Mouse (Mus musculus) leukemia stem cell, adult 10-12 weeks (primary cell): ENCODE data around the gene Wfdc6a. TPM values are rescaled to one million over a fixed set of nuclear protein-coding genes. Genes with fewer than 3 reads are reported as not detected.

Source experiments
- polyA plus RNA-seq: library from polyadenylated mRNA; stranded (reverse); fragments of >175 nt; gene quantifications from 2 replicates; pipeline ENCODE4 v1.2.3, GENCODE M21; 2012; ENCODE audit warnings: low replicate concordance

Wfdc6a gene
- polyA plus RNA-seq = not detected in 2 replicates

DNA sequence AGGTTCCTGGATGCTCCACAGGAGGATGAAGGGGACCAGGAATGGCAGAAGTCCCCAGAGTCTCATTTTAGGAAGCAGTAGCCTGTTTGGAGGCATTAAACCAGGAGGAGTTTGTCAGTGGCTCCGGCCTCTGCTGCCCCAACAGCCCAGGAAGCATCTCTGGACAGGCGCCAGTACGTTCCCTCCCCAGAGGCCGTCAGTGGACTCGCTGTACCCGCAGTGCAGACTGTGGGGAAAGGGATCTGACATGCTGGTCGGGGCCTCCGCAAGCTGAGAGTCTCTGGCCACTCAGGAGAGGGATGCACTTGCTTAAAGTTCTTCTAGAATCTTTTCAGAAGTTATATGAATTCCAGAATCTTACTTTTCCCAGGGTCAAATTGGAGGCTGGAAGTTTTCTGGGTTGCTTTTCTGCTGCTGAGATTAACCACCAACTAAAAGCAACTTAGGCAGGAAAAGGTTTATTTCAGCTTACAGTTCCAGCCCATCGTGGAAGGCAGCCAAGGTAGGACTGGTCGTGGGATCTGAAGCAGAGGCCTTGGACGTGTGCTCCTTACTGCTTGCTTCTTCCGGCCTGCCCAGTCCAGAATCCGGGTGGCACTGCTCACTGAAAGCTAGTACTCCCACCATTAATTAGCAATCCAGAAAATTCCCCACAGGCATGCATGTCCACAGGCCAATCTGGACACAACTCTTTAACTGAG is at the start of gene Wfdc6a:
Gene Wfdc6a, minus strand, starts transcription at position 423 of the 701 bp plus-strand sequence.

DNA sequence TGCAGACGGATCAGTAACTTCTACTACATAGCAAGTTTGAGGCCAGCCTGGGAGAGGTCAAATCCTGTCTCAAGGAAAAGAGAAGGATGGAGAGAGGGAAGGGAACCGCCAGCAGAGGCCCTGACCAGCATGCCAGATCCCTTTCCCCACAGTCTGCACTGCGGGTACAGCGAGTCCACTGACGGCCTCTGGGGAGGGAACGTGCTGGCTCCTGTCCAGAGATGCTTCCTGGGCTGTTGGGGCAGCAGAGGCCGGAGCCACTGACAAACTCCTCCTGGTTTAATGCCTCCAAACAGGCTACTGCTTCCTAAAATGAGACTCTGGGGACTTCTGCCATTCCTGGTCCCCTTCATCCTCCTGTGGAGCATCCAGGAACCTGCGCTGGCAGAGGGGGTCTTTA is 28.2 kb upstream of the Wfdc6a start, which contains the start of the genes Wfdc6b and Wfdc8:
Gene Wfdc6b, plus strand, starts transcription at position 52 of the 400 bp plus-strand sequence.
Gene Wfdc8, minus strand, starts transcription at position 156 of the 400 bp plus-strand sequence.

DNA sequence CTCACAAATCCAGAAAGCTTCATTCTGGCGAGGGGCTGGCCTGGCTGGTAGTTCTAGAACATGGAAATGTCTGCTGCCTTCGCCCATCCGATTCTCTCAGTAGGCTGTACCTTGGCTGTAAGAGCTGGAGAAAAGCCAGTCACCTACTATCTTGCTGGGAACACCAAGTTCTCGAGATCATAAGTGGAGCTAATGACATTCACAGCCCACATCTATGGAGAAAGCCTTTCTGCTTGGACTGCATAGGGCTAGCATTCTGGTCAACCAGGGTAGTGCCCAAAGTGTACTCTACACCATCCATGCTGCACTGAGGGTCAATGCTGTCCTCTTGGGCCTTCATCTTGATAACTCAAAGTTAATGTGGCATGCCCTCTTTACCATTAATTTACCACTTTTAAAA is 8.2 kb upstream of the Wfdc6a start, which contains the start of gene Eppin:
Gene Eppin, minus strand, starts transcription at position 101 of the 400 bp plus-strand sequence.

DNA sequence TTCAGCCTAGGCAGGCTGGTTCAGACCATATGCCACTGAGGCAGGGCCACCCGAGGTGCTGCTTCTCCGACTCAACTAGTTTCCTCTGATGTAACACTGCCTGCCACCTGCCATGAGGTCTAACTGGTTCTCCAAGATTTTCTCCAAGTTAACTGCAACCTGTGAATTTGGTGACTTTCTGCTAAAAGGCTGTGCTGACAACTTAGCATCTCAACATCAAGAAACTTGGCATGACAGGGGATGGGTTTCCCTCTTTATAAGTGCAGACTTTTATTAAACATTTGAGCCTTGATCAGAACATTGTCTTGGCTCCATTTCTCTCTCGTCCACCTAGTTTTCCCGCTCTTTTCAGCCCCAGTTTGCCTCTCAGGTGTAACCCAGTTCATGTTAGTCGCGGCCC is 11.9 kb downstream of the Wfdc6a start, which contains the start of gene Spint3:
Gene Spint3, minus strand, starts transcription at position 101 of the 400 bp plus-strand sequence.

GRCm38 (mm10) chr2:164562391-164563188 is 22.7 kb downstream of the Wfdc6a start, which contains the start of gene Wfdc2:
Wfdc2 (plus strand) TSS chr2:164562413.

Other genes starting within 250 kb of the Wfdc6a start
- 5.2 and 16.4 TPM in 2 replicates for gene Slpi, start 196.4 kb downstream of the Wfdc6a start, polyA plus RNA-seq
- 0.09 and 0.25 TPM in 2 replicates for gene Rbpjl, start 182.3 kb downstream of the Wfdc6a start, polyA plus RNA-seq
- 0.07 TPM in 1 of 2 replicates, not detected in the other for gene Matn4, start 180.3 kb downstream of the Wfdc6a start, polyA plus RNA-seq
- 1.4 and 10.9 TPM in 2 replicates for gene Sdc4, start 141.6 kb downstream of the Wfdc6a start, polyA plus RNA-seq
- 222 and 239 TPM in 2 replicates for gene Sys1, start 128.5 kb downstream of the Wfdc6a start, polyA plus RNA-seq
- gene Gm20458, start 124.5 kb downstream of the Wfdc6a start, polyA plus RNA-seq = 0.17 and 0.94 TPM in 2 replicates
- gene Trp53tg5, start 111.7 kb downstream of the Wfdc6a start, polyA plus RNA-seq = not detected in 2 replicates
- gene Dbndd2, start 99.3 kb downstream of the Wfdc6a start, polyA plus RNA-seq = 15.3 and 25.0 TPM in 2 replicates
- gene Pigt, start 87.9 kb downstream of the Wfdc6a start, polyA plus RNA-seq = 173 and 257 TPM in 2 replicates
- gene Wfdc2, start 23.0 kb downstream of the Wfdc6a start, polyA plus RNA-seq = not detected in 2 replicates
- not detected in 2 replicates for gene Spint3, start 12.0 kb downstream of the Wfdc6a start, polyA plus RNA-seq
- not detected in 2 replicates for gene Eppin, start 8.1 kb upstream of the Wfdc6a start, polyA plus RNA-seq
- gene Wfdc6b, start 28.1 kb upstream of the Wfdc6a start, polyA plus RNA-seq = not detected in 2 replicates
- not detected in 2 replicates for gene Wfdc8, start 28.2 kb upstream of the Wfdc6a start, polyA plus RNA-seq
- not detected in 2 replicates for gene Wfdc16, start 53.3 kb upstream of the Wfdc6a start, polyA plus RNA-seq
- not detected in 2 replicates for gene Wfdc10, start 70.6 kb upstream of the Wfdc6a start, polyA plus RNA-seq
- gene Wfdc9, start 71.1 kb upstream of the Wfdc6a start, polyA plus RNA-seq = not detected in 2 replicates
- gene Wfdc11, start 88.6 kb upstream of the Wfdc6a start, polyA plus RNA-seq = not detected in 2 replicates
- gene Wfdc13, start 99.7 kb upstream of the Wfdc6a start, polyA plus RNA-seq = not detected in 2 replicates
- gene Spint4, start 113.1 kb upstream of the Wfdc6a start, polyA plus RNA-seq = not detected in 2 replicates
- not detected in 2 replicates for gene Spint5, start 129.9 kb upstream of the Wfdc6a start, polyA plus RNA-seq
- gene Wfdc3, start 160.5 kb upstream of the Wfdc6a start, polyA plus RNA-seq = 0.14 TPM in 1 of 2 replicates, not detected in the other
- 30.4 and 109 TPM in 2 replicates for gene Dnttip1, start 160.5 kb upstream of the Wfdc6a start, polyA plus RNA-seq
- gene Ube2c, start 184.5 kb upstream of the Wfdc6a start, polyA plus RNA-seq = 143 and 160 TPM in 2 replicates
- not detected in 2 replicates for gene Tnnc2, start 194.5 kb upstream of the Wfdc6a start, polyA plus RNA-seq
- gene Snx21, start 200.4 kb upstream of the Wfdc6a start, polyA plus RNA-seq = 3.9 and 10.1 TPM in 2 replicates
- gene Acot8, start 219.4 kb upstream of the Wfdc6a start, polyA plus RNA-seq = 13.5 and 59.4 TPM in 2 replicates
- gene Zswim3, start 219.7 kb upstream of the Wfdc6a start, polyA plus RNA-seq = 0.55 and 2.0 TPM in 2 replicates
- gene Zswim1, start 237.2 kb upstream of the Wfdc6a start, polyA plus RNA-seq = 15.5 and 30.3 TPM in 2 replicates
- gene Spata25, start 243.1 kb upstream of the Wfdc6a start, polyA plus RNA-seq = not detected in 2 replicates
- gene Ctsa, start 247.4 kb upstream of the Wfdc6a start, polyA plus RNA-seq = 21.4 and 125 TPM in 2 replicates
- 2.3 and 2.5 TPM in 2 replicates for gene Neurl2, start 248.0 kb upstream of the Wfdc6a start, polyA plus RNA-seq